Mouse (Mus musculus) heart, postnatal 25 days (tissue): ENCODE data around the gene Cul9. TPM values are rescaled to one million over a fixed set of nuclear protein-coding genes. Genes with fewer than 3 reads are reported as not detected.

ENCODE experiments used
- DNase-seq: peaks from one replicate; pipeline ENCODE4 v3.0.0; 2022; ENCODE audit warnings: low spot score
- intact Hi-C: fragments of 180-260 bp; cut with DNase I; formaldehyde crosslinking; loops from one replicate; pipeline ENCODE4 v1.15.1; 2025
- microRNA-seq: library from miRNA; unstranded; fragments of <30 nt; microRNA quantifications from one replicate; pipeline ENCODE4 v1.2.0, GENCODE M21; 2022
- total RNA-seq, 2 experiments: library from RNA; stranded (reverse); gene quantifications; 2 replicates each; pipeline ENCODE4 v1.2.3; 2021

Gene Cul9
- total RNA-seq, 2 experiments from 2014 or later, result 19.4 to 19.5 TPM

DNA sequence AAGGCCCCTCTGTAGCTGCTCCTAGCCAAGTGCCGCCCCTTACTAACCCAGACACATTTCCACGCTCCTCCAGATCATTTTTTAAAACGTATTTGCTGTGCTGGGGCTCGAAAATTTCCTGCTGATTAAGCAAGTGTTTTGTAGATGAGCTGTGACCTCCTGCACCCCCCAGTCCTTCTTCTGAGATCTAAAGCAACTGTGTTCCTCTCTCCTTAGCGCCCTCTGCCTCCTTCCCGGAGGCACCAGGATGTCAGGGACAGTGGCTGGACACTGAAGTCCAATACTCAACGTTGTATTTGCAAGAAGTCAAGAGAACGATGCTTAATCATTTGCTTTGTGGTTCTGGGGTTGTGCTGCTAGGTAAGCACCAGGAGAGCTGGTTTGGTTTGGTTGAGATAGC is 84.8 kb downstream of the Cul9 start:
- DNase-seq, result no peak
- intact Hi-C loops, result no loop called here

DNA sequence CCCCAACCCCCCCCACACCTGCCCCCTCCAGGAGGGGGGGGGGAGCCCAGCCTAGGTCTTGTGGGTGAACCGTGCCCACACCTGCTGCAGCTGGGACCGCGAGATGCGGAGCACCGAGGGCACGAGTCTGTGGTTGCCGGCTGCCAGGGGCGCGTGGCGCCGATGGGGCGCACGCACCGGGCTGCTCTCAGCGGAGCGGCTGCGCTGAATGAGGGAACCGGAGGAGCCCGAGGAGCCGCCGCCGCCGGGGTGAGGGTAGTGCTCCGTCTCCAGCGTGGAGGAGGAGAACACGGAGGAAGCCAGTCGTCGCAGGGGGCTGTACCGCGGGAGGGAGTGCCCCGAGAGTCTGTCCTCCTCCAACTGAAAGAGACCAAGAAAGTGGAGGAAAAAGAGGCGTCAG is 85.5 kb downstream of the Cul9 start:
- intact Hi-C loops, result no loop called here

DNA sequence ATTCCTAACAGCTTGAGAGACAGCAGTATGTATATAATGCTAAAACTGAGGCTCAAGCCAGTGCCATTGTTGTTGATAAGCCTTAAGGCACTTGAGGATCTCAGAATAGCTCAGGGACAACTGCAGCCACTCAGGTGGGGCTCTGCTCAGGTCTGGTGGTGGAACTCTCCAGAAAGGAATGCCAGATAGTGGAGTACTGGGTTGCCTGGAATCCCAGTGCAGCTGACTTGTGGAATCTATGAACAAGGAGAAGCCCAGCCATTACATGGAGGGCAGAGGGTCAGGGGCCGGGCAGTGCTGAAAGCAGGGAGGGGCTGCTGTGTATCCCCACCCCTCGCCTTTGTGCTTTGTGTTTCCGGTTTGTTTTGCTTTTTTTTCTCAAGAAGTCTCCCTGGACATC is 87.7 kb downstream of the Cul9 start:
- DNase-seq, result no peak
- intact Hi-C loops, result no loop called here

More for the DNA sequence above, 85.5 kb downstream of the Cul9 start:
- DNase-seq, result no peak

DNA sequence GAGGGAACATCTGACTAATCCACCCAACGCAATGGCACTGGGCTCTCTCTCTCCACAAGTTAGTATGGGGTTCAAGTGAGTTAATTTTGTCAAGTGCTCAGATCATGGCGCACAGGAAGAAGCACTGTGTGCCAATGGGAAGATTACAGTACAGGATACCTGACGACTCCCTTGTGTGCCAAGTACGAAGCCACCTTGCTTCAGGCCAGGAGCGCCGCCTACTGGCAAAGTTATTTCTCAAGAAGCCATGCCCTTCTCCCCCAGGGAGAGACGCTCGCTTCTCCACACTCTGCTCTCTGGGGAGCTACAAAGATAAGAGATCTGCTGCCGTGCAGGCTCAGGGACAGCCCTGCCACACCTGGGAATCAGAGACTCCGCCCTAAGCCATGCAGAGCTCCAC is 88.4 kb downstream of the Cul9 start:
- no peak for DNase-seq
- intact Hi-C loops, result no loop called here

DNA sequence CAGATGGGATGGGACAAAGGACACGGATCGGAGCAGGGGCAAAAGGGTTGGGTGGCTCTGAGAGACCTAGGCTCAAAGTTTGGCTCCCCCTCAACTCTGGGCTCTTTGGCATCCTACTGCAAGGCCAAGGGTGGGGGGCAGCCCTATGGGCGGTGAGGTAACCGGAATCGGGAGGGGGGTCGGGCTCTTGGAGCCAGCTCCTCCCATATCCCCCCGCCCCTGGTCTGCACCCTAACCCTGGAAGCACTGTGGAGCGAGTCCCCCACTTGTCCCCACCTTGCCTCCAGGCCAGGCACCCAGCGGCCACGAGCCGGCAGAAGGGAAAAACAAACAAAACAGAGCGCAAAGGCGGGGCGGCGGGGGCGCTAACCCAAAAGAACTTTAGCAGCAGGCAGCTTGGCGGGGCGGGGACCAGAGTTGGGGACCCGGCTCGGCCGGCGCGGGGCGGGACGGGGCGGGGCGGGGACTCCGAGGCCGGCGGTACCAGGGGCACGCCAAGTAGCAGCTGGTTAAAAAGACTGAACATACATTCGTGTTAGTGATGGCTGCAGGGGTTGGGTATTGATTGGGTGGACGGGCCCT is 91.0 kb downstream of the Cul9 start:
- intact Hi-C loops, result no loop called here
- no peak for DNase-seq

DNA sequence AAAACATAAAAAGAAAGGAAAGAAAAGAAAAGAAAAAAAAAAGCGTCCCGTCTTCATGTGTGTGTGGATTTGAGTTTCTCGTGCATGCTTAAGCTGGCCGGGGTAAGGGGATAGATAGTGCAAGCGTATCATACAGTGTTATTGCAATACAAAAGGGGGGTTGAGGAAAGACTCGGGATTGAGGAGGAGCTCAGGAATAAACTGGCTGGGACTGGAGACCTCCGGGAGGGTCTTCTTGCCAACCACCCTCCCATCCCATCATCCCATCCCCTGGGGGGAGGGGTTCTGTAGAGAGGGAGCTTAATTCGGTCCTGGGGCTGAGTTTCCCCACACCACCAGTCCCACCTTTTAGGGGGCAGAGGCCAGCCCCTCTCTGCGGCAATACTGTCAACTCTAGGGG is 91.6 kb downstream of the Cul9 start:
- intact Hi-C loops, result no loop called here
- DNase-seq, result no peak

DNA sequence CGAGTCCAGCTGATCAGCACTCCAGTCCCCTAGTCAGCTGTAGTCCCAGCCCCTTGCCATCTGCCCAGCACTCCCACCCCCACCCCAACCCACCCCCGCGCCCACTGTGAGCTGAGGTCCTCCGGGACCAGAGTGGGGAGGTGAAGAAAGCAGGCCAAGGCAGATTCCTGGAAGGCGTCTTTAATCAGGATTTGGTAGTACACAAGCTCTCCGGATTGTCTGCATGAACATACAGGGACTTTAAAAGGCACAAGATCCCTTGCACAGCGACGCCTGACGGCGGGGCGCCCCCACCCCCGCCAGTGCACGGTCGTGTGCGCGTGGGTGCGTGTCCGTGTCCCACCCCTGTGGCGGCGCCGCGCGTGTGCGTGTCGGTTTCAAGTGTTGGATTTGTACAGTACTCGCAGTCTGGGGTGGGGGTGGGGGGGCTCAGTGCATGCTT is 92.2 kb downstream of the Cul9 start:
- no peak for DNase-seq
- intact Hi-C loops, result no loop called here

DNA sequence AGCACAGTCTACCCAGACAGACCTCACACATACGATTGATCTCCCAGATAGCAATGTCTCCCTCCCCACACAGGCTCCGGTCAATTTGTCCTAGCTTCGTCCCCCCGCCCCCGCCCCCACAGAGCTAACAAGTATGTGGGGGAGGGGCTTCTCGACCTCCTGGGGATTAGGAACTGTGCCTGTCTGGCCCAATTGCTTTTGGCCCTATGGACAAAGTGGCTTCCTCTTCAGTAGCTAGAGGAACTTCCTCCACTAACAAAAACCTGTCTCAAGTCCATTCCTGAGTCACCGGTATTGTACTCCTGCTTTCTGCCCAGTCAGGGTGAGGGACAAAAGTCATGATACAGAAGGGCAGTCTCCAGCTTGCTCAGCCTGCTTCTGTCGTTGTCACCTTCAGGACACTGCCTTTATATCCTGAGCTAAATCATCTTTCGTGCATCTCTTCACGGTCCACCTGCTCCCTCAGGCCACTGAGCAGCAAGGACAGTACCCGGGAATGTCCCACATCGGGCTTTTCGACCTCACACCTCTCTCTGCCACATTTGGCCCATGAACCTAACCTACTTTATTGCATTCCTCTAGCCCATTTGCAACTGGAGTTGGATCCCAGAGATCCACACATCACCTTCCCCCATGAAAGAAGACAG is 92.8 kb downstream of the Cul9 start:
- no peak for DNase-seq
- intact Hi-C loops, result no loop called here

DNA sequence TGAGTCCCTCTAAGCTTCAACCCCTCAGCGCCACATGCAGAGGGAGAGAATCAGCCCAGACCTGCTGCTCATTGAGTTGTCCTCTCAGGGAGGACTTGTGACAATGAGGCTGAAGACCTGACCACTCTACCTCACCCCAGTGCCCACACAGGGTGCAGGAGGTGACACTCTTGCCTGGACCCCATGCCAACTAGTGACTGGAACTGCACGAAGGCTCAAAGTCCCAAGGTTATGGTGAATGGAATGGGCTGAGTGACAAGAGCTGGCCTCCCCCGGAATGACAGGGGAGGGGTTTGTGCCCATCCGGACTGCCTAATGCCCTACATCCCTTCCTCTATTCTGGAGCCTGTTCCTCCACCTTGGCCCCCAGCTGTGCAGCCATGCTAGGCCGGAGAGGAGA is 93.5 kb downstream of the Cul9 start:
- intact Hi-C loops, result no loop called here
- no peak for DNase-seq

Small RNA genes within 50 kb of the gene (microRNA-seq; reads per million reads assigned to microRNA genes)
- 1.9 reads per million for gene Mir6976

Other genes with a start within 250 kb of the Cul9 start
- gene Dlk2, start 249.0 kb downstream of the Cul9 start, total RNA-seq, result under 1 TPM; 0.39 to 0.49 TPM
- gene Abcc10, start 218.0 kb downstream of the Cul9 start, total RNA-seq, result 1 to 10 TPM; 4.2 to 4.6 TPM
- gene Zfp318, start 162.7 kb downstream of the Cul9 start, total RNA-seq, result 10 to 100 TPM; 16.5 to 18.8 TPM
- under 1 TPM in 1 of 2 experiments, not detected in 1; 0.62 TPM for gene Crip3, start 117.5 kb downstream of the Cul9 start, total RNA-seq
- gene Slc22a7, start 107.9 kb downstream of the Cul9 start, total RNA-seq, result not detected
- gene Ttbk1, start 58.7 kb downstream of the Cul9 start, total RNA-seq, result under 1 TPM; 0.20 to 0.34 TPM
- 1 to 10 TPM; 1.1 to 2.4 TPM for gene Dnph1, start 49.7 kb downstream of the Cul9 start, total RNA-seq
- gene Srf, start 9.8 kb upstream of the Cul9 start, total RNA-seq, result 10 to 100 TPM; 98.7 to 99.3 TPM
- 1 to 10 TPM; 3.3 to 4.1 TPM for gene Ptk7, start 83.1 kb upstream of the Cul9 start, total RNA-seq
- 10 to 100 TPM; 26.3 to 27.1 TPM for gene Klc4, start 99.6 kb upstream of the Cul9 start, total RNA-seq
- gene Mrpl2, start 99.8 kb upstream of the Cul9 start, total RNA-seq, result 100 to 1,000 TPM; 125 to 132 TPM
- 10 to 100 TPM; 21.3 to 23.0 TPM for gene Cul7, start 103.9 kb upstream of the Cul9 start, total RNA-seq
- gene Rrp36, start 128.0 kb upstream of the Cul9 start, total RNA-seq, result 10 to 100 TPM in 1 of 2 experiments, 1 to 10 TPM in 1; 9.9 to 10.8 TPM
- gene Mea1, start 132.4 kb upstream of the Cul9 start, total RNA-seq, result 10 to 100 TPM; 48.6 to 53.8 TPM
- 100 to 1,000 TPM in 1 of 2 experiments, 10 to 100 TPM in 1; 95.5 to 107 TPM for gene Klhdc3, start 134.5 kb upstream of the Cul9 start, total RNA-seq
- gene Ppp2r5d, start 158.7 kb upstream of the Cul9 start, total RNA-seq, result 10 to 100 TPM; 33.2 to 34.9 TPM
- gene Pex6, start 165.1 kb upstream of the Cul9 start, total RNA-seq, result 10 to 100 TPM; 29.9 to 32.2 TPM
- 1 to 10 TPM in 1 of 2 experiments, under 1 TPM in 1; 0.92 to 2.3 TPM for gene Gnmt, start 182.8 kb upstream of the Cul9 start, total RNA-seq
- gene Cnpy3, start 205.8 kb upstream of the Cul9 start, total RNA-seq, result 10 to 100 TPM; 18.8 to 20.1 TPM
- not detected for gene Ptcra, start 217.3 kb upstream of the Cul9 start, total RNA-seq
- 10 to 100 TPM; 26.1 to 28.2 TPM for gene 2310039H08Rik, start 226.2 kb upstream of the Cul9 start, total RNA-seq
- gene Rpl7l1, start 236.3 kb upstream of the Cul9 start, total RNA-seq, result 10 to 100 TPM; 56.0 to 58.6 TPM